Mouse (Mus musculus) limb, embryonic 10.5 days (tissue): ENCODE data around the gene Ap4s1. TPM values are rescaled to one million over a fixed set of nuclear protein-coding genes. Genes with fewer than 3 reads are reported as not detected.

Source experiments
- DNase-seq: peaks from one replicate; pipeline ENCODE4 v3.0.0-alpha.2; 2017; ENCODE audit warnings: low spot score
- H3K27ac ChIP-seq: fragments of 300-500 bp; sonication (generic); 2 replicates; pipeline ENCODE4 v1.5.1; 2016; ENCODE audit warnings: mild to moderate bottlenecking
- H3K27me3 ChIP-seq: fragments of 300-500 bp; sonication (generic); 2 replicates; pipeline ENCODE4 v1.6.1; 2016; ENCODE audit warnings: low read depth, mild to moderate bottlenecking; ENCODE audit not compliant: poor library complexity, severe bottlenecking
- H3K36me3 ChIP-seq: fragments of 300-500 bp; sonication (generic); 2 replicates; pipeline ENCODE4 v1.6.1; 2016; ENCODE audit warnings: mild to moderate bottlenecking, moderate library complexity
- H3K4me1 ChIP-seq: fragments of 300-500 bp; sonication (generic); 2 replicates; pipeline ENCODE4 v1.6.1; 2016
- H3K4me3 ChIP-seq: fragments of 300-500 bp; sonication (generic); 2 replicates; pipeline ENCODE4 v1.5.1; 2016; ENCODE audit warnings: mild to moderate bottlenecking, moderate library complexity
- H3K9me3 ChIP-seq: fragments of 300-500 bp; sonication (generic); replicated peaks from 2 replicates; pipeline ENCODE4 v1.6.1; 2016; ENCODE audit warnings: mild to moderate bottlenecking
- WGBS: fragments of 180-500 bp; shearing (Covaris S2); methylation state at CpG from one replicate; pipeline ENCODE4 v1.1.7; 2016; 5-methylcytosine and 5-hydroxymethylcytosine counted together
- polyA plus RNA-seq: library from polyadenylated mRNA; unstranded; fragments of >200 nt; fragmentation: Nextera tagmentation; extraction: Ambion mirVana; gene quantifications from 2 replicates; pipeline ENCODE4 v1.2.1, GENCODE M21; 2016

Gene Ap4s1
- polyA plus RNA-seq, 1 experiment from 2014 or later, result 29.7 TPM

- no peaks in the 10 kb centered on the region for H3K27me3 ChIP-seq
- no peaks in the 10 kb centered on the region for H3K36me3 ChIP-seq
- no peak overlapping the region for H3K27ac ChIP-seq
- no peak for DNase-seq
- 78% methylated on average over 14 of the region's 14 CpGs for WGBS
- H3K9me3 ChIP-seq, result no peaks in the 10 kb centered on the region
- no peak overlapping the region for H3K4me3 ChIP-seq
- H3K4me1 ChIP-seq, result 0 out of 2 replicates have a peak, but pooled peaks cover 6% of the 10 kb centered on the region
These were observed 18.3 kb downstream of the Ap4s1 start for GRCm38 (mm10) chr12:51708941-51709686.

- H3K27me3 ChIP-seq, result no peaks in the 10 kb centered on the region
- no peak overlapping the region for H3K27ac ChIP-seq
- H3K4me1 ChIP-seq, result 0 out of 2 replicates have a peak, but pooled peaks cover 2% of the 10 kb centered on the region
- DNase-seq, result no peak
- no peaks in the 10 kb centered on the region for H3K9me3 ChIP-seq
- no peaks in the 10 kb centered on the region for H3K36me3 ChIP-seq
- no peak overlapping the region for H3K4me3 ChIP-seq
- 82% methylated on average over 3 of the region's 3 CpGs for WGBS
These were observed 18.9 kb downstream of the Ap4s1 start for GRCm38 (mm10) chr12:51709741-51710140.

GRCm38 (mm10) chr12:51710154-51710553 lies 19.3 kb downstream of the Ap4s1 start:
- H3K9me3 ChIP-seq, result no peaks in the 10 kb centered on the region
- H3K27ac ChIP-seq, result no peak overlapping the region
- 0 out of 2 replicates have a peak, but pooled peaks cover 2% of the 10 kb centered on the region for H3K4me1 ChIP-seq
- no peak overlapping the region for H3K4me3 ChIP-seq
- WGBS, result 72% methylated on average over 5 of the region's 5 CpGs
- DNase-seq, result no peak
- no peaks in the 10 kb centered on the region for H3K27me3 ChIP-seq
- no peaks in the 10 kb centered on the region for H3K36me3 ChIP-seq

GRCm38 (mm10) chr12:51712685-51713084 lies 21.9 kb downstream of the Ap4s1 start:
- Histone ChIP-seq H3K4me3 (no peak overlapping the region), H3K27ac (no peak overlapping the region), H3K9me3 (no peaks in the 10 kb centered on the region), H3K4me1 (0 out of 2 replicates have a peak, but pooled peaks cover 2% of the 10 kb centered on the region), H3K27me3 (no peaks in the 10 kb centered on the region), H3K36me3 (no peaks in the 10 kb centered on the region)
- 85% methylated on average over 1 of the region's 1 CpGs for WGBS
- no peak for DNase-seq

- 94% methylated on average over 6 of the region's 6 CpGs for WGBS
- H3K4me1 ChIP-seq, result no peaks in the 10 kb centered on the region
These were observed 27.8 kb downstream of the Ap4s1 start for GRCm38 (mm10) chr12:51718617-51719016.

GRCm38 (mm10) chr12:51721836-51722235 lies 31.0 kb downstream of the Ap4s1 start:
- no peak for DNase-seq
- Histone ChIP-seq H3K4me3 (no peak overlapping the region), H3K27ac (no peak overlapping the region), H3K4me1 (no peaks in the 10 kb centered on the region), H3K27me3 (no peaks in the 10 kb centered on the region), H3K36me3 (peaks cover 20% of the 10 kb centered on the region; the same call in 1 of the 2 replicates), H3K9me3 (no peaks in the 10 kb centered on the region)
- WGBS, result 94% methylated on average over 8 of the region's 8 CpGs

More at GRCm38 (mm10) chr12:51718617-51719016, 27.8 kb downstream of the Ap4s1 start:
- DNase-seq, result no peak
- H3K27me3 ChIP-seq, result no peaks in the 10 kb centered on the region
- H3K27ac ChIP-seq, result no peak overlapping the region
- no peaks in the 10 kb centered on the region for H3K9me3 ChIP-seq
- H3K36me3 ChIP-seq, result peaks cover 15% of the 10 kb centered on the region; the same call in 1 of the 2 replicates
- H3K4me3 ChIP-seq, result no peak overlapping the region

GRCm38 (mm10) chr12:51729058-51729457 lies 38.2 kb downstream of the Ap4s1 start:
- no peak overlapping the region for H3K27ac ChIP-seq
- DNase-seq, result no peak
- no peaks in the 10 kb centered on the region for H3K27me3 ChIP-seq
- H3K4me1 ChIP-seq, result no peaks in the 10 kb centered on the region
- WGBS, result 88% methylated on average over 11 of the region's 11 CpGs
- no peak overlapping the region for H3K4me3 ChIP-seq
- no peaks in the 10 kb centered on the region for H3K9me3 ChIP-seq
- peaks cover 10% of the 10 kb centered on the region; the same call in 1 of the 2 replicates for H3K36me3 ChIP-seq

- H3K27me3 ChIP-seq, result no peaks in the 10 kb centered on the region
- no peaks in the 10 kb centered on the region for H3K4me1 ChIP-seq
- peaks cover 12% of the 10 kb centered on the region; the same call in 1 of the 2 replicates for H3K36me3 ChIP-seq
- no peaks in the 10 kb centered on the region for H3K9me3 ChIP-seq
- H3K4me3 ChIP-seq, result no peak overlapping the region
- WGBS, result 94% methylated on average over 9 of the region's 9 CpGs
- no peak for DNase-seq
- H3K27ac ChIP-seq, result no peak overlapping the region
These were observed 39.0 kb downstream of the Ap4s1 start for GRCm38 (mm10) chr12:51729827-51730226.

GRCm38 (mm10) chr12:51734605-51735211 lies 43.9 kb downstream of the Ap4s1 start:
- peaks cover 14% of the 10 kb centered on the region; the same call in 1 of the 2 replicates for H3K36me3 ChIP-seq
- no peak overlapping the region for H3K27ac ChIP-seq
- no peak overlapping the region for H3K4me3 ChIP-seq
- no peaks in the 10 kb centered on the region for H3K9me3 ChIP-seq
- WGBS, result 84% methylated on average over 14 of the region's 14 CpGs
- no peak for DNase-seq
- no peaks in the 10 kb centered on the region for H3K27me3 ChIP-seq
- H3K4me1 ChIP-seq, result peaks cover 5% of the 10 kb centered on the region; the same call in 1 of the 2 replicates

GRCm38 (mm10) chr12:51735840-51736271 lies 45.0 kb downstream of the Ap4s1 start:
- no peaks in the 10 kb centered on the region for H3K9me3 ChIP-seq
- peaks cover 13% of the 10 kb centered on the region; the same call in 1 of the 2 replicates for H3K36me3 ChIP-seq
- DNase-seq, result no peak

GRCm38 (mm10) chr12:51736381-51736780 lies 45.5 kb downstream of the Ap4s1 start:
- DNase-seq, result no peak
- Histone ChIP-seq H3K4me1 (peaks cover 5% of the 10 kb centered on the region; the same call in 1 of the 2 replicates), H3K27me3 (no peaks in the 10 kb centered on the region), H3K9me3 (no peaks in the 10 kb centered on the region), H3K4me3 (no peak overlapping the region), H3K36me3 (peaks cover 10% of the 10 kb centered on the region; the same call in 1 of the 2 replicates), H3K27ac (no peak overlapping the region)
- 85% methylated on average over 3 of the region's 3 CpGs for WGBS

More at GRCm38 (mm10) chr12:51735840-51736271, 45.0 kb downstream of the Ap4s1 start:
- Histone ChIP-seq H3K4me1 (peaks cover 5% of the 10 kb centered on the region; the same call in 1 of the 2 replicates), H3K27me3 (no peaks in the 10 kb centered on the region), H3K4me3 (no peak overlapping the region), H3K27ac (no peak overlapping the region)
- WGBS, result 72% methylated on average over 7 of the region's 7 CpGs

GRCm38 (mm10) chr12:51736807-51737206 lies 46.0 kb downstream of the Ap4s1 start:
- H3K9me3 ChIP-seq, result no peaks in the 10 kb centered on the region
- no peaks in the 10 kb centered on the region for H3K27me3 ChIP-seq
- H3K4me3 ChIP-seq, result no peak overlapping the region
- H3K4me1 ChIP-seq, result peaks cover 5% of the 10 kb centered on the region; the same call in 1 of the 2 replicates
- WGBS, result 89% methylated on average over 1 of the region's 1 CpGs
- H3K27ac ChIP-seq, result no peak overlapping the region
- peaks cover 15% of the 10 kb centered on the region for H3K36me3 ChIP-seq
- no peak for DNase-seq

- Histone ChIP-seq H3K36me3 (peaks cover 50% of the 10 kb centered on the region), H3K4me1 (no peaks in the 10 kb centered on the region), H3K27ac (no peak overlapping the region), H3K9me3 (no peaks in the 10 kb centered on the region), H3K27me3 (no peaks in the 10 kb centered on the region), H3K4me3 (no peak overlapping the region)
- 89% methylated on average over 6 of the region's 6 CpGs for WGBS
- peak; percentile 48 for DNase-seq
These were observed 50.9 kb downstream of the Ap4s1 start for GRCm38 (mm10) chr12:51741690-51742089.
